Mouse (Mus musculus) forebrain, embryonic 14.5 days (tissue): ENCODE data around the gene Selplg. TPM values are rescaled to one million over a fixed set of nuclear protein-coding genes. Genes with fewer than 3 reads are reported as not detected.

Source experiments
- ATAC-seq: fragments of 200-750 bp; cut with Nextera tagmentation; 2 replicates; pipeline ENCODE4 v1.8.0; 2017; ENCODE audit warnings: mild to moderate bottlenecking, moderate library complexity
- DNase-seq: peaks from one replicate; pipeline ENCODE4 v3.0.0-alpha.2; 2015; ENCODE audit warnings: low spot score
- H3K27ac ChIP-seq: fragments of 300-500 bp; sonication (generic); 2 replicates; pipeline ENCODE4 v1.5.1; 2014; ENCODE audit warnings: low read depth, mild to moderate bottlenecking, control low read depth, low read length, moderate library complexity
- H3K27me3 ChIP-seq: fragments of 300-500 bp; sonication (generic); replicated peaks from 2 replicates; pipeline ENCODE4 v1.6.1; 2014; ENCODE audit warnings: low read length, control low read depth, mixed read lengths; ENCODE audit not compliant: control insufficient read depth, insufficient read depth
- H3K36me3 ChIP-seq: fragments of 300-500 bp; sonication (generic); 2 replicates; pipeline ENCODE4 v1.6.1; 2014; ENCODE audit warnings: low read length, control low read depth; ENCODE audit not compliant: control insufficient read depth, insufficient read depth
- H3K4me1 ChIP-seq: fragments of 300-500 bp; sonication (generic); 2 replicates; pipeline ENCODE4 v1.6.1; 2014; ENCODE audit warnings: antibody characterized with exemption, low read length, control low read depth; ENCODE audit not compliant: control insufficient read depth, insufficient read depth
- H3K4me2 ChIP-seq: fragments of 300-500 bp; sonication (generic); 2 replicates; pipeline ENCODE4 v1.6.1; 2014; ENCODE audit warnings: mild to moderate bottlenecking, control low read depth, low read length
- H3K4me3 ChIP-seq: fragments of 300-500 bp; sonication (generic); 2 replicates; pipeline ENCODE4 v1.5.1; 2014; ENCODE audit warnings: low read depth, low read length, control low read depth
- H3K9ac ChIP-seq: fragments of 300-500 bp; sonication (generic); 2 replicates; pipeline ENCODE4 v1.6.1; 2014; ENCODE audit warnings: mild to moderate bottlenecking, low read length, control low read depth, moderate library complexity
- H3K9me3 ChIP-seq: fragments of 300-500 bp; sonication (generic); replicated peaks from 2 replicates; pipeline ENCODE4 v1.6.1; 2016; ENCODE audit warnings: low read length, control low read depth, mixed read lengths; ENCODE audit not compliant: control insufficient read depth
- WGBS: fragments of 180-500 bp; shearing (Covaris S2); extraction: QIAGEN DNeasy Blood & Tissue Kit; methylation state at CpG from one replicate; pipeline ENCODE4 v1.1.7; 2014; 5-methylcytosine and 5-hydroxymethylcytosine counted together
- polyA plus RNA-seq: library from polyadenylated mRNA; unstranded; fragments of >200 nt; fragmentation: Nextera tagmentation; extraction: Ambion mirVana; gene quantifications from 2 replicates; pipeline ENCODE4 v1.2.1, GENCODE M21; 2014

The Selplg gene
- polyA plus RNA-seq, 1 experiment from 2014 or later, result 1.8 TPM

- 78% methylated on average over 16 of the region's 16 CpGs for WGBS
- H3K4me3 ChIP-seq, result no peak overlapping the region
- no peak overlapping the region for H3K4me2 ChIP-seq
- no peak for ATAC-seq
- DNase-seq, result no peak
- H3K27me3 ChIP-seq, result no peaks in the 10 kb centered on the region
- H3K4me1 ChIP-seq, result no peaks in the 10 kb centered on the region
- H3K9ac ChIP-seq, result no peak overlapping the region
- no peaks in the 10 kb centered on the region for H3K36me3 ChIP-seq
- H3K27ac ChIP-seq, result no peak overlapping the region
- H3K9me3 ChIP-seq, result no peaks in the 10 kb centered on the region
Measured at GRCm38 (mm10) chr5:113833316-113833947, 988 bp upstream of the Selplg start.

DNA sequence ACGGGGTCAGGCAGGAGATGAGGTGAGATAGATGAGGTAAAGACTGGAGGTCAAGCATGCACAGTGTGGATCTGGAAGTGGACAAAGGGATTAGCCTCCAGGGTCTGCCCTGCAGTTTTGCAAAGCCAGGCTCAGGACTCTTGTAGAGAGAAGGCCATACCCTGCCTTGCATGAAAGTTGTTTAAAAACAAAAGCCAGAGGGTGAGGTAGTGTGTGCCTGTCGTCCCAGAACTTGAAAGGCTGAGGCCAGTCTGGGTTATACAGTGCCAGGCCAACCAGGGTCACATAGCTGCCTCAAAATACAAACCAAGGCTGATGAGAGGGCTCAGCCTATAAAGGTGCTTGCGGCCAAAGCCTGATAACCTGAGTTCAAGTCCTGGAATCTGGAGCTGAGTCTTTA is 703 bp downstream of the Selplg start:
- WGBS, result 67% methylated on average over 3 of the region's 3 CpGs
- Histone ChIP-seq H3K4me3 (no peak overlapping the region), H3K27ac (no peak overlapping the region), H3K4me1 (no peaks in the 10 kb centered on the region), H3K36me3 (no peaks in the 10 kb centered on the region), H3K9ac (no peak overlapping the region), H3K27me3 (no peaks in the 10 kb centered on the region), H3K9me3 (no peaks in the 10 kb centered on the region), H3K4me2 (no peak overlapping the region)
- DNase-seq (no peak), ATAC-seq (no peak)

DNA sequence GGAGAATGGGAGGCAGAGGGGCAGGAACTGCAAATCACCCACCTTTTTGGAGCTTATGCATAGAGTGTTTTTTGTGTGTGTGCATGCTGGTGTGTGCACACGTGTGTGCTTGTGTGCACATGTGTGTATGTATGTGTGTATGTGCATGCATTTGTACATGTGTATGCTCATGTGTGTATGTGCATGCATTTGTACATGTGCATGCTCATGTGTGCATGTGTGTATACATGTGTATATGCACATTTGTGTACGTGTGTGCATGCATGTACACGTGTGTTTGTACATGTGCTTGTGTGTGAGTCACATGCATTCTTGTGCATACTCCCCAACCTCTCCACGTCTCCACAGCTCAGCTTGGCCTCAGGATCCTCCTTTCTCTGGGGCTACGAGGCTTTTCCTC is 1.6 kb downstream of the Selplg start:
- no peak for ATAC-seq
- H3K4me1 ChIP-seq, result no peaks in the 10 kb centered on the region
- H3K27ac ChIP-seq, result no peak overlapping the region
- H3K4me2 ChIP-seq, result no peak overlapping the region
- WGBS, result 92% methylated on average over 5 of the region's 5 CpGs
- H3K27me3 ChIP-seq, result no peaks in the 10 kb centered on the region
- H3K9ac ChIP-seq, result no peak overlapping the region
- H3K4me3 ChIP-seq, result no peak overlapping the region
- no peaks in the 10 kb centered on the region for H3K36me3 ChIP-seq
- DNase-seq, result no peak
- no peaks in the 10 kb centered on the region for H3K9me3 ChIP-seq

- Histone ChIP-seq H3K4me3 (no peak overlapping the region), H3K27ac (no peak overlapping the region), H3K4me1 (no peaks in the 10 kb centered on the region), H3K4me2 (no peak overlapping the region), H3K27me3 (no peaks in the 10 kb centered on the region), H3K9me3 (no peaks in the 10 kb centered on the region), H3K36me3 (no peaks in the 10 kb centered on the region), H3K9ac (no peak overlapping the region)
- WGBS, result 73% methylated on average over 10 of the region's 10 CpGs
- no peak for ATAC-seq
- no peak for DNase-seq
Measured at GRCm38 (mm10) chr5:113830292-113830643, 2.2 kb downstream of the Selplg start.

GRCm38 (mm10) chr5:113829566-113830291 is 2.7 kb downstream of the Selplg start:
- no peak overlapping the region for H3K4me2 ChIP-seq
- DNase-seq, result no peak
- no peak overlapping the region for H3K27ac ChIP-seq
- no peak overlapping the region for H3K4me3 ChIP-seq
- WGBS, result 82% methylated on average over 7 of the region's 7 CpGs
- no peaks in the 10 kb centered on the region for H3K4me1 ChIP-seq
- no peak overlapping the region for H3K9ac ChIP-seq
- H3K9me3 ChIP-seq, result no peaks in the 10 kb centered on the region
- H3K27me3 ChIP-seq, result no peaks in the 10 kb centered on the region
- no peaks in the 10 kb centered on the region for H3K36me3 ChIP-seq
- no peak for ATAC-seq

DNA sequence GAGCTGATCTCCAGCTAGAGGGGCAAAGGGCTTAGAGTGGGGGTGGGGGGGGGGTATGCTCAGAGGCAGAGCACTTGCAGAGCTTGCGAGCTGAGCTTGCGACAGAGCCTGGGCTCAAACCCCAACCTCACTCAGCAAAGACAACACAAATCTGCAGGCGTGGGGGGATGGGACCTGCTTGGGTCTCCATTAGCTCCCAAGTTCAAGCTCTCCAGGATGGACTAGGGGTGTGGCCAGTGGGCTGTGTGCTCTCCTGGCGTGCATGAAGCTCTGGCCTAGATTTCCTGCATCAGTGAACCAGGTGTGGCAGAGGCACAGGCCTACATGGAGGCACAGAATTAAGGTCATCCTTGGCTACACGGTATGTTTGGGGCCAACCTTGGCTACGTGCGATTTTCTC is 4.0 kb downstream of the Selplg start:
- Histone ChIP-seq H3K27ac (no peak overlapping the region), H3K27me3 (no peaks in the 10 kb centered on the region), H3K4me2 (no peak overlapping the region), H3K4me1 (no peaks in the 10 kb centered on the region), H3K36me3 (no peaks in the 10 kb centered on the region), H3K9me3 (no peaks in the 10 kb centered on the region), H3K4me3 (no peak overlapping the region), H3K9ac (no peak overlapping the region)
- 67% methylated on average over 7 of the region's 7 CpGs for WGBS
- DNase-seq (no peak), ATAC-seq (no peak)

- Histone ChIP-seq H3K27ac (no peak overlapping the region), H3K36me3 (no peaks in the 10 kb centered on the region), H3K27me3 (no peaks in the 10 kb centered on the region), H3K4me3 (no peak overlapping the region), H3K9ac (no peak overlapping the region), H3K4me2 (no peak overlapping the region), H3K4me1 (no peaks in the 10 kb centered on the region), H3K9me3 (no peaks in the 10 kb centered on the region)
- ATAC-seq (no peak), DNase-seq (no peak)
- WGBS, result 58% methylated on average over 4 of the region's 4 CpGs
Measured at GRCm38 (mm10) chr5:113827991-113828411, 4.4 kb downstream of the Selplg start.

GRCm38 (mm10) chr5:113826619-113827018 is 5.8 kb downstream of the Selplg start:
- ATAC-seq (no peak), DNase-seq (no peak)
- 91% methylated on average over 4 of the region's 4 CpGs for WGBS

DNA sequence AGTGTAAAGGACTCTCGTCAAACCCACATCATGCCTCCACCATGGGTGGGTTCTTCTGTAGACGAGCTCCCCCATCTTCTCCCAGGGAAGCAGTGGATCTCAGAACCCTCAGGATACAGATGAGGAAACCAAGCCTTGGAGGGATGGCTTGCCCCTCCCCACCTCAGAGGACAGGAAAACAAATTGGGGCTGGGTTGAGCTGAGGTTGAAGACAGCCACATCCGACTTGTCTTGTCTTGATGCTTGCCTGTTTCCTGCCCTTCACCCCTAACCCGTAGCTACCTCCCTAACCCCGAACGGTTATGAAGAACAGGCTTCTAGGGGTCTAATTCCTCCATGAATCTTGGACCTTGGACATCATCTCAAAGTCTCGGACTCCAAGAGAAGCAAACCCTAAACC is 6.9 kb downstream of the Selplg start:
- no peaks in the 10 kb centered on the region for H3K9me3 ChIP-seq
- no peak overlapping the region for H3K4me3 ChIP-seq
- H3K27me3 ChIP-seq, result no peaks in the 10 kb centered on the region
- no peak for ATAC-seq
- H3K27ac ChIP-seq, result no peak overlapping the region
- no peaks in the 10 kb centered on the region for H3K36me3 ChIP-seq
- no peak for DNase-seq
- 84% methylated on average over 7 of the region's 7 CpGs for WGBS
- no peak overlapping the region for H3K4me2 ChIP-seq
- no peaks in the 10 kb centered on the region for H3K4me1 ChIP-seq
- H3K9ac ChIP-seq, result no peak overlapping the region

More at GRCm38 (mm10) chr5:113826619-113827018, 5.8 kb downstream of the Selplg start:
- Histone ChIP-seq H3K27ac (no peak overlapping the region), H3K4me2 (no peak overlapping the region), H3K36me3 (no peaks in the 10 kb centered on the region), H3K27me3 (no peaks in the 10 kb centered on the region), H3K9ac (no peak overlapping the region), H3K9me3 (no peaks in the 10 kb centered on the region), H3K4me1 (no peaks in the 10 kb centered on the region), H3K4me3 (no peak overlapping the region)
